Mouse (Mus musculus): ENCODE results near the gene Lrp5.

Gene Lrp5

GRCm38 (mm10) chr19:3686215-3686894 is at the start of gene Lrp5:
Gene Lrp5 (minus strand): TSS chr19:3686564.
- in situ Hi-C loops (cut with MseI, MboI): no loop called here

DNA sequence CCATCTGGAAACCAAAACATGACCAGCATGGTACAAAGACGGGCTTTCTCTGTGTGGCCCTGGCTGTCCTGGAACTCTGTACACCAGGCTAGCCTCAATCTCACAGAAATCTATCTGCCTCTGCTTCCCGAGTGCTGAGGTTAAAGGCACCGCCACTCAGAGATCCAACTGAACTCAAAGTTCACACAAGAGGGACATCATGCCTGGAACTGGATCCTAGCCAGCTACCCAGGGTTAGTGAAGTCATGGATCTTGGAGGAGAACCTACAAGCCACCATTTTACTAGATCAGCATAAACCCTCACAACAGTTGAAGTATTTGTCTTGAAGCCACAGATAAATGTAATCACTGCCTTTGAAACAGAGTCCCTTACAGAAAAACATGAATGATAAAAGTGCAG is 49.6 kb upstream of the Lrp5 start:
- in situ Hi-C loops (cut with MseI, MboI): no loop called here

GRCm38 (mm10) chr19:3730781-3731646 is 44.6 kb upstream of the Lrp5 start:
- in situ Hi-C loops (cut with MseI, MboI): no loop called here

DNA sequence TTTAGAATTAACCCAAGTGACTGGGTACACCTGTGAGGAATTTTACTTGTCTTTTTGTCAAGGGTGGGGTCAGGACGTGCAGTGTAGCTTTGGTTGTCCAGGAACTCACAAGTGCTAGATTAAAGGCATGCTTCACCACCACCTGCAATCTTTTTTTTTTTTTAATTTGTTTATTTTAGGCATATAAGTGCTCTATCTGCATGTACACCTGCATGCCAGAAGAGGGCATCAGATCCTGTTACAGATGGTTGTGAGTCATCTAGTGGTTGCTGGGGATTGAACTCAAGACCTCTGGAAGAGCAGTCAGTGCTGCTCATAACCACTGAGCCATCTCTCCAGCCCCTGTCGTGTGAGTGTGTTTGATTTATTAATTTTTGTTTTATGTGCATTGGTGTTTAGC is 42.5 kb upstream of the Lrp5 start:
- in situ Hi-C loops (cut with MseI, MboI): no loop called here

GRCm38 (mm10) chr19:3724779-3725178 is 38.4 kb upstream of the Lrp5 start:
- in situ Hi-C loops (cut with MseI, MboI): no loop called here

DNA sequence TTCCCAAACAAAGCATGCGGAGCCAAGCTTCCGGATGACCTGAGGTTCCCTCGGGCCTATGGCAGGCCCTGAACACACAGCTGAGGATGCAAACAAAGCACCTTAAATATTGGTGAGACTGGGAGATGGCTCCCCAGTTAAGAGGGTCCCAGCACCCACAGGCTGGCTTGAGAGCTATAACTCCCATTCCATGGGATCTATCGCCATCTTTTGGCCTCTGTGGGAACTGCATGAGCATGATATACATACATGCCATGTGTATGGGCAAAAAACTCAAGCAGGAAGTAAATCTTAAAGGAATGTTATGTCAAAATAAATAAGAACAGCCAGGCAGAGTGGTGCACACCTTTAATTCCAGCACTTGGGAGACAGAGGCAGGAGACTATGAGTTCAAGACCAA is 37.5 kb upstream of the Lrp5 start:
- in situ Hi-C loops (cut with MseI, MboI): no loop called here

- in situ Hi-C loops (cut with MseI, MboI): no loop called here
These were observed 36.8 kb upstream of the Lrp5 start for GRCm38 (mm10) chr19:3723170-3723569.

GRCm38 (mm10) chr19:3719362-3719891 is 33.1 kb upstream of the Lrp5 start:
- in situ Hi-C loops (cut with MseI, MboI): no loop called here

- in situ Hi-C loops (cut with MseI, MboI): no loop called here
These were observed 32.4 kb upstream of the Lrp5 start for GRCm38 (mm10) chr19:3718481-3719361.

- in situ Hi-C loops (cut with MseI, MboI): no loop called here
These were observed 28.0 kb upstream of the Lrp5 start for GRCm38 (mm10) chr19:3714381-3714780.

DNA sequence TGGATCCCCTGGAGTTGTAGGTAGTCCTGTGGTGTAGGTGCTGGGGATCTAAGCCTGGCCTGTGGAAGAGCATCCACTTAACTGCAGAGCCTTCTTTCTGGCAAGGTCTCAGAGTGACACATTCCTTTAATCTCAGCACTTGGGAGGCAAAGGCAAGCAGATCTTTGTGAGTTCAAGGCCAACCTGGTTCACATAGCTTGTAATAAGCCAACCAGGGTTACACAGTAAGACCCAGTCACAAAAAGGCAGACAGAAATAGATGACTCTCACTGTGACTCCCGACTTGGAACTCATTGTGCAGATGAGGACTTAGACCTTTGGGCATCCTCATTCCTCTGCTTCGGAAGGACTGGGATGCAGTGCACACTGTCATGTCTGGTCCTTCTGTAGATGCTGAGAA is 24.1 kb upstream of the Lrp5 start:
- in situ Hi-C loops (cut with MseI, MboI): no loop called here

GRCm38 (mm10) chr19:3709013-3709787 is 22.8 kb upstream of the Lrp5 start:
- in situ Hi-C loops (cut with MseI, MboI): no loop called here

DNA sequence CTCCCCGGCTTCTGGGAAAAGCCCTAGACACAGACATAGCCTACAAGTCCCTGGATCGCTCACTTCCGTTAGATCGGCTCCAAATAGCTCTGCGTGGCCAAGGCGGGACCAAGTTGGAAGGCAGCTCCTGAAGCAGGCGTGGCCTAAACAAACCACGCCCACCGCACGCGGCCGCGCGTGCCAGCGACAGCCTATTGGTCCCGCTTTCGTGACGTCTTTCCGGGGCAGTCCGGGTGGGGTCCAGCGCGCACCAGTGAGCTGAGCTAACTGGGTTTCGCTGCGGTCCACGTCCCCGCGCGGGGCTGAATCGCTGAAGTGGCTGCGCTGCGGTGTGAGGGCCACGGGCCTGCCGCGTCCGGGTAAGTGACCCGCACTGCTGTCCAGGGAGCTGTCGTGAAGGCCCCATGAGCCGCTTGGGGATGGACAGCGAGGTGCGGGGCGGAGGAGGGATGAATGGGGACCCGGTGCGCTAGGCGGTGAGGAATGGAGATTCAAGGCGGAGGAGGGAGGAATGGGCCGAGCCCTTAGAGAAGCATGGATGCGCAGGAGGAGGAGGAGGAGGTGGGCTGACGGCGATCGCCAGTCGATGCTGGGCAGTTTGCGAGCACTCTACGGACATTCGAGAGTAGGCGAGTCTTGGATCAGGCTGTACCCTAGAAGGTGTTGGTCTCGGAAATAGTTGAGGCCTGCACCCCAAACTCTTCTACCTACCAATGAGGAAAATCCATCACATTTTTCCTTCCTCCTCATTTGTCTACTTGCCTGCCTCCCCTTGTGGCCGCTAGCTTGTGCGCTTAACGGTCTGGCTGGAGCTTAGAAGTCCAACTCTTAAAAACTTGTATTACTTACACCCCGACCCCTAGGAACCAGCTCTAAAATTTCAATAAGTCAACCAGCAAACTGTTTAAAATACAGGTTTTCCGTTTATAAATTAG is 22.0 kb upstream of the Lrp5 start, which contains the start of gene 1810055G02Rik:
Gene 1810055G02Rik, plus strand, starts transcription at position 216 of the 935 bp plus-strand sequence.
- in situ Hi-C loops (cut with MseI, MboI): no loop called here

GRCm38 (mm10) chr19:3707553-3707952 is 21.2 kb upstream of the Lrp5 start:
- in situ Hi-C loops (cut with MseI, MboI): no loop called here

DNA sequence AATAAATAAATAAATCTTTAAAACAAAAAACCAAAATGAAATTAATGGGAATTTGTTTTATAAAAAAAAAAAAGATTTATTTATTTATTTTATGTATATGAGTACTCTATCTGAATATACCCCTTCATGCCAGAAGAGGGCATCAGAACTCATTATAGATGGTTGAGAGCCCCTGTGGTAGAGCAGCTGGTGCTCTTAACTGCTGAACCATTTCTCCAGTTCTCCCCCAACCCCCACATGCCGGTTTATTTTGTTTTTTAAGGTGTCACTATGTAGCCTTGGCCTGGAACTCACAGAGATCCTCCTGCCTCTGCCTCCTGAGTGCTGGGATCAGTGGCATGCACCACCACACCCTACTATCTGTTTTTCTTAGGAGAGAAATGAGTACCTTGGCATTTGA is 19.9 kb upstream of the Lrp5 start:
- in situ Hi-C loops (cut with MseI, MboI): no loop called here

- in situ Hi-C loops (cut with MseI, MboI): no loop called here
These were observed 16.1 kb upstream of the Lrp5 start for GRCm38 (mm10) chr19:3702460-3702859.

DNA sequence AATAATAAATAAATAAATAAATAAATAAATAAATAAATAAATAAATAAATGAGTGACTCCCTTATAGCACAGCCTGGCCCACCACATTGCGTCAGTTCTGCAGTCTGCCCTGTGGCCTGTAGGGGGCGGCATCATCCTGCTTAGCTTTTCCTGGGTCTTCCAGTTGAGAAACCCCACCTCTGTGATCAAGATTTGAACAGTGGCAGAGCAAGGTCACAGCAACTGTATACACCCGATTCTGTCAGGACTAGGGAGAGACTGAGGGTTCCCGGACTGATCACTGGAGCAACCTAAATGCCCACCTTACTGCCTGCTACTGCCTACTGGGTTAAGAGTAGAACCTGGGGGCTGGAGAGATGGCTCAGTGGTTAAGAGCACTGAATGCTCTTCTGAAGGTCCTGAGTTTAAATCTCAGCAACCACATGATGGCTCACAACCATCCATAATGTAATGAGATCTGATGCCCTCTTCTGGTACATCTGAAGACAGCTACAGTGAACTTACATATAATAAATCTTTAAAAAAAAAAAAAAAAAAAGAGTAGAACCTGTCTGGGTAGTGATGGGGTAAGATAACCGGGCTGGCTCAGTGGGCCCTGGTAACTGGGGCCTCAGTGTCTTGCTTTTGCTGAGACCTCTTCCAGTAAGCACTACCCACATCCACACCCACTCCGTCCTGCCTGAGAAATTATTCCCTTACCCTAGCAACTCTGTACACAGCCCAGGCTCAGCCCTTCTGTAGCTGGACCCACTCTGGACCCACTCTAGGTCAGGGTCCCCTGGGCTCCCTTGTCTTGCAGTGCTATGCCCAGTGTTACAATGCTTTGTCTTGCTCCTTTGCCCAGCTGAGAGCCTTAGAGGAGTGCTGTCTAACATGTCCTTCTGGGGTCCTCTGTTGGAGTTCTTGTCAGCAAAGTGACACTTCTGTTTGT is 13.4 kb upstream of the Lrp5 start:
- in situ Hi-C loops (cut with MseI, MboI): no loop called here

GRCm38 (mm10) chr19:3698035-3698434 is 11.7 kb upstream of the Lrp5 start:
- in situ Hi-C loops (cut with MseI, MboI): no loop called here

- in situ Hi-C loops (cut with MseI, MboI): no loop called here
These were observed 9.6 kb upstream of the Lrp5 start for GRCm38 (mm10) chr19:3695976-3696375.

Data from mouse trophoblast stem cell (cell line).